Comparison of ENCODE assay signal across 11 mouse cellular contexts in the genomic region with DNA sequence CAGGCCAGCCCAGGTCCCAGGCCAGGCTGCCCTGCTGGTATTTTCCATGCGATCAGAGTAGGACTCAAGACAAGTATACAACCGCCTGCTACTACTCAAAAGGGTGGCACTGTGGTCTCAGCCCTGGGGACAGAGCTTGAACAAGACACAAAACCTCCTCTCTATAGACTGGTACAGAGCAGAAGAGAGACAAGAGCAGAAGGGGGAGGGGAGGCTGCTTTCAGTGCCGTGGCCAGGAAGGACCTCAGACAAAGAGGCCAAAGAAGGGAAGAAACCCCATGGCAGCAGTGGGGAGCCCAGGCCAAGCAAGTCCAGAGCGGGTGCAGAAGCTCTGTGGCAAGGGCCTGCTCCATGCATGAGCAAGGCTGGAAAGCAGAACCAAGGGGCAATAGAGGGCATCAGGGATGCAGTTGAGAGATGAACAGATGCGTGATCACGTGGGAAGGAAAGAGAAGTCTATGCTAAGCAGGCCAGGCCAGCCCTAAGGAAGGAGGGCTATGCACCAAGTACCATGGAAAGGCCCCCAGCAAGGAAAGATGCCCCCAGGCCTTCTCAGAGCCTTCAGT. TPM values are rescaled to one million over a fixed set of nuclear protein-coding genes. Genes with fewer than 3 reads are reported as not detected.
DNase-seq lines count a peak whose midpoint lies in the region; ATAC-seq lines count a peak whose summit lies in the region.
"Had no signal": no experiment of that assay in that cellular context is flagged by ENCODE, and none has a peak within 500 bp of the region (broad histone marks: within the 10 kb centered on the region; RNA-seq: fewer than 3 reads in every experiment).

No protein-coding gene starts in this region.

- H3K4me2 ChIP-seq in forebrain, embryonic 16.5 days (ENCODE audit: low read length): no peak overlapping the region
- H3K4me2 ChIP-seq: embryonic facial prominence, embryonic 15.5 days had no signal

- no peak overlapping the region for H3K4me3 ChIP-seq in forebrain, embryonic 16.5 days (replicated peaks; ENCODE audit: low read length)
- H3K4me3 ChIP-seq: embryonic facial prominence, embryonic 15.5 days had no signal

- peak overlapping the region; percentile 62 for H3K27ac ChIP-seq in forebrain, embryonic 16.5 days (ENCODE audit: low read length)
- H3K27ac ChIP-seq: embryonic facial prominence, embryonic 15.5 days had no signal

- no peaks in the 10 kb centered on the region for H3K9me3 ChIP-seq in forebrain, embryonic 16.5 days (ENCODE audit: control insufficient read depth, low read length)
- H3K9me3 ChIP-seq: embryonic facial prominence, embryonic 15.5 days had no signal

- H3K36me3 ChIP-seq in forebrain, embryonic 16.5 days (ENCODE audit: control insufficient read depth, insufficient read depth): no peaks in the 10 kb centered on the region
- H3K36me3 ChIP-seq in splenic B cell, adult 2 months (ENCODE audit: control insufficient read depth, insufficient read depth, low read length, poor library complexity, severe bottlenecking): no peaks in the 10 kb centered on the region
- H3K36me3 ChIP-seq: embryonic facial prominence, embryonic 15.5 days had no signal

- no peak overlapping the region for H3K9ac ChIP-seq in forebrain, embryonic 16.5 days (replicated peaks; ENCODE audit: low read depth, low read length)
- H3K9ac ChIP-seq: embryonic facial prominence, embryonic 15.5 days had no signal

- H3K4me1 ChIP-seq in forebrain, embryonic 16.5 days (replicated peaks; ENCODE audit: control insufficient read depth, insufficient read depth, low read length): peaks cover 47% of the 10 kb centered on the region

- DNase-seq in right cerebral cortex, adult 18-20 months: peak; percentile 55
- DNase-seq in right cerebral cortex, adult 2 months (ENCODE audit: low spot score in 2 of 2): no peak
- peak; percentile 52 for DNase-seq in splenic B cell, adult 2 months (ENCODE audit: low read depth, low spot score)
- no peak for DNase-seq in kidney, adult 11 months
- DNase-seq in kidney, adult 9 months: no peak
- DNase-seq: gastrocnemius, postnatal 10 days; kidney, postnatal 25 days; liver had no signal

- 60% methylated on average over 6 of the region's 6 CpGs for whole genome bisulfite sequencing in forebrain, embryonic 16.5 days

- no peak for ATAC-seq in forebrain, embryonic 16.5 days
- ATAC-seq in megakaryocyte, adult 5-6 weeks (ENCODE audit: poor library complexity, severe bottlenecking): peak; percentile 28

- no peaks in the 10 kb centered on the region for H3K27me3 ChIP-seq in forebrain, embryonic 16.5 days (replicated peaks; ENCODE audit: control insufficient read depth, insufficient read depth, low read length)
- H3K27me3 ChIP-seq in splenic B cell, adult 2 months (ENCODE audit: control insufficient read depth, insufficient read depth, low read length, poor library complexity, severe bottlenecking): no peaks in the 10 kb centered on the region
- H3K27me3 ChIP-seq: embryonic facial prominence, embryonic 15.5 days had no signal

RNA-seq across cellular contexts. Expression of gene Prex1, which starts 51.0 kb away (rescaled TPM):
- polyA plus RNA-seq in forebrain, embryonic 16.5 days (2015; fragmentation: Nextera tagmentation; extraction: Ambion mirVana): 38.5 and 40.5 TPM in 2 replicates
- 75.3 and 85.4 TPM in 2 replicates for total RNA-seq in megakaryocyte, adult 5-6 weeks (2015)
- total RNA-seq in megakaryocyte, adult 5-6 weeks (2017): 61.1 and 73.3 TPM in 2 replicates

Comparison
In these comparisons a context has a peak if more than half of its experiments do, and no peak if none do; other contexts are left out.
1. DNase-seq: peak in right cerebral cortex, adult 18-20 months (single experiment) and splenic B cell, adult 2 months (single experiment); none in right cerebral cortex, adult 2 months (0 of 2), kidney, adult 11 months (single experiment) and kidney, adult 9 months (single experiment).